Mouse (Mus musculus): Measurements from ENCODE around the gene Trappc4. TPM values are rescaled to one million over a fixed set of nuclear protein-coding genes. Genes with fewer than 3 reads are reported as not detected.
"Not testable (repeated sequence)": the region's sequence is repeated elsewhere in the genome, so short reads cannot be mapped to it uniquely, and the experiment has no call there.

The Trappc4 gene
- 169 and 195 TPM in 2 replicates for polyA plus RNA-seq (2012; rRNA removed)

- TF ChIP-seq POLR2A (IDR thresholded peaks at IDR 0.05; ENCODE audit: borderline replicate concordance, extremely low read depth, insufficient read depth, insufficient read length, poor library complexity, severe bottlenecking) (peak; percentile 40; the same call in 1 of the 2 replicates), CTCF (IDR thresholded peaks at IDR 0.05; ENCODE audit: borderline replicate concordance, extremely low read depth, insufficient read depth, insufficient read length) (no peak)
- peak; percentile 99 for DNase-seq (ENCODE audit: low read depth)
These were observed at the start of gene Trappc4, which contains the start of gene Rps25 for GRCm38 (mm10) chr9:44406906-44407751. Gene Trappc4 (minus strand): TSS chr9:44407600. Gene Rps25 (plus strand): TSS chr9:44407139.

GRCm38 (mm10) chr9:44454891-44455220 lies 47.5 kb upstream of the Trappc4 start, which contains the start of gene Upk2:
Gene Upk2 (minus strand): TSS chr9:44454976.
- peak; percentile 17 for DNase-seq (ENCODE audit: low read depth)

GRCm38 (mm10) chr9:44454132-44454890 lies 46.9 kb upstream of the Trappc4 start:
- DNase-seq (ENCODE audit: low read depth), result peak; percentile 89
- TF ChIP-seq CTCF (IDR thresholded peaks at IDR 0.05; ENCODE audit: borderline replicate concordance, extremely low read depth, insufficient read depth, insufficient read length) (peak; percentile 99), POLR2A (IDR thresholded peaks at IDR 0.05; ENCODE audit: borderline replicate concordance, extremely low read depth, insufficient read depth, insufficient read length, poor library complexity, severe bottlenecking) (no peak)

More at GRCm38 (mm10) chr9:44454891-44455220, 47.5 kb upstream of the Trappc4 start, which contains the start of gene Upk2:
- no peak for TF ChIP-seq POLR2A (IDR thresholded peaks at IDR 0.05; ENCODE audit: borderline replicate concordance, extremely low read depth, insufficient read depth, insufficient read length, poor library complexity, severe bottlenecking)
- peak; percentile 39; the same call in 1 of the 2 replicates for TF ChIP-seq CTCF (IDR thresholded peaks at IDR 0.05; ENCODE audit: borderline replicate concordance, extremely low read depth, insufficient read depth, insufficient read length)

GRCm38 (mm10) chr9:44450387-44450786 lies 43.0 kb upstream of the Trappc4 start:
- TF ChIP-seq CTCF (IDR thresholded peaks at IDR 0.05; ENCODE audit: borderline replicate concordance, extremely low read depth, insufficient read depth, insufficient read length) (peak; percentile 39; the same call in 1 of the 2 replicates), POLR2A (IDR thresholded peaks at IDR 0.05; ENCODE audit: borderline replicate concordance, extremely low read depth, insufficient read depth, insufficient read length, poor library complexity, severe bottlenecking) (no peak)
- no peak for DNase-seq (ENCODE audit: low read depth)

- not testable (repeated sequence) for DNase-seq (ENCODE audit: low read depth)
These were observed 37.1 kb upstream of the Trappc4 start for GRCm38 (mm10) chr9:44444402-44445025.

- no peak for TF ChIP-seq CTCF (IDR thresholded peaks at IDR 0.05; ENCODE audit: borderline replicate concordance, extremely low read depth, insufficient read depth, insufficient read length)
- TF ChIP-seq POLR2A (IDR thresholded peaks at IDR 0.05; ENCODE audit: borderline replicate concordance, extremely low read depth, insufficient read depth, insufficient read length, poor library complexity, severe bottlenecking), result no peak
- DNase-seq (ENCODE audit: low read depth), result no peak
These were observed 33.6 kb upstream of the Trappc4 start, which contains the start of gene Foxr1 for GRCm38 (mm10) chr9:44440961-44441360. Gene Foxr1 (minus strand): TSS chr9:44441136.

- TF ChIP-seq CTCF (IDR thresholded peaks at IDR 0.05; ENCODE audit: borderline replicate concordance, extremely low read depth, insufficient read depth, insufficient read length) (no peak), POLR2A (IDR thresholded peaks at IDR 0.05; ENCODE audit: borderline replicate concordance, extremely low read depth, insufficient read depth, insufficient read length, poor library complexity, severe bottlenecking) (no peak)
- DNase-seq (ENCODE audit: low read depth), result no peak
These were observed 28.3 kb upstream of the Trappc4 start for GRCm38 (mm10) chr9:44435747-44436146.

- DNase-seq (ENCODE audit: low read depth), result no peak
These were observed 25.3 kb upstream of the Trappc4 start for GRCm38 (mm10) chr9:44432577-44433185.

GRCm38 (mm10) chr9:44423576-44423975 lies 16.2 kb upstream of the Trappc4 start:
- TF ChIP-seq POLR2A (IDR thresholded peaks at IDR 0.05; ENCODE audit: borderline replicate concordance, extremely low read depth, insufficient read depth, insufficient read length, poor library complexity, severe bottlenecking) (no peak), CTCF (IDR thresholded peaks at IDR 0.05; ENCODE audit: borderline replicate concordance, extremely low read depth, insufficient read depth, insufficient read length) (no peak)
- DNase-seq (ENCODE audit: low read depth), result no peak

More at GRCm38 (mm10) chr9:44432577-44433185, 25.3 kb upstream of the Trappc4 start:
- TF ChIP-seq CTCF (IDR thresholded peaks at IDR 0.05; ENCODE audit: borderline replicate concordance, extremely low read depth, insufficient read depth, insufficient read length) (no peak), POLR2A (IDR thresholded peaks at IDR 0.05; ENCODE audit: borderline replicate concordance, extremely low read depth, insufficient read depth, insufficient read length, poor library complexity, severe bottlenecking) (no peak)

- TF ChIP-seq POLR2A (IDR thresholded peaks at IDR 0.05; ENCODE audit: borderline replicate concordance, extremely low read depth, insufficient read depth, insufficient read length, poor library complexity, severe bottlenecking) (no peak), CTCF (IDR thresholded peaks at IDR 0.05; ENCODE audit: borderline replicate concordance, extremely low read depth, insufficient read depth, insufficient read length) (no peak)
- DNase-seq (ENCODE audit: low read depth), result no peak
These were observed 13.0 kb upstream of the Trappc4 start for GRCm38 (mm10) chr9:44420280-44420898.

- DNase-seq (ENCODE audit: low read depth), result not testable (repeated sequence)
These were observed 12.3 kb upstream of the Trappc4 start for GRCm38 (mm10) chr9:44419730-44420129.
